Mouse (Mus musculus) forebrain, embryonic 13.5 days (tissue): ENCODE data around the gene Cacnb3. TPM values are rescaled to one million over a fixed set of nuclear protein-coding genes. Genes with fewer than 3 reads are reported as not detected.

Experiments used
- ATAC-seq: fragments of 200-750 bp; cut with Nextera tagmentation; 2 replicates; pipeline ENCODE4 v1.8.0; 2017
- H3K27ac ChIP-seq: fragments of 300-500 bp; sonication (generic); 2 replicates; pipeline ENCODE4 v1.5.1; 2015; ENCODE audit warnings: inconsistent platforms, mild to moderate bottlenecking, moderate library complexity
- H3K27me3 ChIP-seq: fragments of 300-500 bp; sonication (generic); 2 replicates; pipeline ENCODE4 v1.6.1; 2015; ENCODE audit warnings: mild to moderate bottlenecking, inconsistent platforms
- H3K36me3 ChIP-seq: fragments of 300-500 bp; sonication (generic); 2 replicates; pipeline ENCODE4 v1.6.1; 2015; ENCODE audit warnings: mild to moderate bottlenecking, inconsistent platforms; ENCODE audit not compliant: poor library complexity, severe bottlenecking
- H3K4me1 ChIP-seq: fragments of 300-500 bp; sonication (generic); 2 replicates; pipeline ENCODE4 v1.6.1; 2015; ENCODE audit warnings: inconsistent platforms
- H3K4me2 ChIP-seq: fragments of 300-500 bp; sonication (generic); 2 replicates; pipeline ENCODE4 v1.6.1; 2015; ENCODE audit warnings: inconsistent platforms, mild to moderate bottlenecking, moderate library complexity
- H3K4me3 ChIP-seq: fragments of 300-500 bp; sonication (generic); 2 replicates; pipeline ENCODE4 v1.5.1; 2015; ENCODE audit warnings: mild to moderate bottlenecking, inconsistent platforms
- H3K9ac ChIP-seq: fragments of 300-500 bp; sonication (generic); 2 replicates; pipeline ENCODE4 v1.6.1; 2015; ENCODE audit warnings: mild to moderate bottlenecking, inconsistent platforms
- H3K9me3 ChIP-seq: fragments of 300-500 bp; sonication (generic); replicated peaks from 2 replicates; pipeline ENCODE4 v1.6.1; 2016; ENCODE audit warnings: inconsistent platforms
- WGBS: fragments of 180-500 bp; shearing (Covaris S2); methylation state at CpG from one replicate; pipeline ENCODE4 v1.1.7; 2015; 5-methylcytosine and 5-hydroxymethylcytosine counted together
- polyA plus RNA-seq: library from polyadenylated mRNA; unstranded; fragments of >200 nt; fragmentation: Nextera tagmentation; extraction: Ambion mirVana; gene quantifications from 2 replicates; pipeline ENCODE4 v1.2.1, GENCODE M21; 2015

Gene Cacnb3
- polyA plus RNA-seq, 1 experiment from 2014 or later = 82.1 TPM

DNA sequence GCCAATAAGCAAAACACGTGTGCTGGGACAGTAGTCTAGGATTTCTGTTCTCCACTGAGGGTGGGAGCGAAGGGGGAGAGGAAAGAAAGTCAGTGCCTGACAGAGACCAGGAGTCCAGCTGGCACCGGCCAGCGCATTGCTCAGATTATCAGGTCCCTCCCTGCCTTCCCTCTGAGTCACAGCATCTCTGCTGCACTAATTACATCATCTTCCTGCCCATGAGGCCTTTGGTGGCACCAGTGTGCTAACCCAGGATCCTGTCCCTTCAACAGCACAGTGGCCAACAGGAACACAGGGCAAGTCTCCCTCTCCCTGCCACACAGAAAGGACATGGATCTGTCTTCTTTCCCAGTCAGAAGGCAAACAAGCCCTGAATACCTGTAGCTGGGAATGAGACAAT is 42.0 kb downstream of the Cacnb3 start:
- H3K9me3 ChIP-seq = no peaks in the 10 kb centered on the region
- ATAC-seq = no peak

GRCm38 (mm10) chr15:98673732-98674131 is 43.1 kb downstream of the Cacnb3 start:
- ATAC-seq = no peak
- no peaks in the 10 kb centered on the region for H3K9me3 ChIP-seq
- H3K27me3 ChIP-seq = peaks cover 28% of the 10 kb centered on the region; the same call in 1 of the 2 replicates
- 85% methylated on average over 7 of the region's 7 CpGs for WGBS
- H3K36me3 ChIP-seq = peaks cover 10% of the 10 kb centered on the region; the same call in 1 of the 2 replicates
- H3K4me1 ChIP-seq = peaks cover 43% of the 10 kb centered on the region
- H3K4me2 ChIP-seq = peak overlapping the region; percentile 99
- peak overlapping the region; percentile 67; the same call in 1 of the 2 replicates for H3K9ac ChIP-seq
- H3K4me3 ChIP-seq = no peak overlapping the region
- 0 out of 2 replicates have a peak overlapping the region, but pooled peaks have one; percentile 10 for H3K27ac ChIP-seq

More for the DNA sequence above, 42.0 kb downstream of the Cacnb3 start:
- WGBS = 81% methylated on average over 4 of the region's 4 CpGs
- Histone ChIP-seq H3K27ac (no peak overlapping the region), H3K4me2 (no peak overlapping the region), H3K9ac (no peak overlapping the region), H3K36me3 (peaks cover 10% of the 10 kb centered on the region; the same call in 1 of the 2 replicates), H3K4me3 (no peak overlapping the region), H3K4me1 (peaks cover 39% of the 10 kb centered on the region), H3K27me3 (peaks cover 21% of the 10 kb centered on the region; the same call in 1 of the 2 replicates)

GRCm38 (mm10) chr15:98674284-98674993 is 43.8 kb downstream of the Cacnb3 start:
- WGBS = 19% methylated on average over 7 of the region's 7 CpGs
- peak overlapping the region; percentile 51 for H3K4me3 ChIP-seq
- peak; percentile 78 for ATAC-seq
- H3K36me3 ChIP-seq = peaks cover 10% of the 10 kb centered on the region; the same call in 1 of the 2 replicates
- 0 out of 2 replicates have a peak overlapping the region, but pooled peaks have one; percentile 52 for H3K27ac ChIP-seq
- H3K4me2 ChIP-seq = peak overlapping the region; percentile 99
- H3K9me3 ChIP-seq = no peaks in the 10 kb centered on the region
- H3K27me3 ChIP-seq = peaks cover 32% of the 10 kb centered on the region
- peaks cover 43% of the 10 kb centered on the region for H3K4me1 ChIP-seq
- peak overlapping the region; percentile 67 for H3K9ac ChIP-seq

GRCm38 (mm10) chr15:98674994-98675545 is 44.4 kb downstream of the Cacnb3 start:
- WGBS = 15% methylated on average over 11 of the region's 11 CpGs
- Histone ChIP-seq H3K9ac (peak overlapping the region; percentile 67), H3K4me1 (peaks cover 43% of the 10 kb centered on the region), H3K27me3 (peaks cover 37% of the 10 kb centered on the region), H3K9me3 (no peaks in the 10 kb centered on the region), H3K36me3 (peaks cover 6% of the 10 kb centered on the region; the same call in 1 of the 2 replicates), H3K4me3 (peak overlapping the region; percentile 51), H3K4me2 (peak overlapping the region; percentile 99), H3K27ac (peak overlapping the region; percentile 40)
- ATAC-seq = no peak

GRCm38 (mm10) chr15:98675634-98676250 is 45.1 kb downstream of the Cacnb3 start:
- 0 out of 2 replicates have a peak, but pooled peaks cover 4% of the 10 kb centered on the region for H3K36me3 ChIP-seq
- H3K4me2 ChIP-seq = peak overlapping the region; percentile 99
- 7% methylated on average over 14 of the region's 14 CpGs for WGBS
- no peak for ATAC-seq
- no peaks in the 10 kb centered on the region for H3K9me3 ChIP-seq
- H3K9ac ChIP-seq = peak overlapping the region; percentile 67
- H3K4me1 ChIP-seq = peaks cover 43% of the 10 kb centered on the region
- peak overlapping the region; percentile 51 for H3K4me3 ChIP-seq
- H3K27ac ChIP-seq = peak overlapping the region; percentile 40; the same call in 1 of the 2 replicates
- H3K27me3 ChIP-seq = peaks cover 37% of the 10 kb centered on the region

DNA sequence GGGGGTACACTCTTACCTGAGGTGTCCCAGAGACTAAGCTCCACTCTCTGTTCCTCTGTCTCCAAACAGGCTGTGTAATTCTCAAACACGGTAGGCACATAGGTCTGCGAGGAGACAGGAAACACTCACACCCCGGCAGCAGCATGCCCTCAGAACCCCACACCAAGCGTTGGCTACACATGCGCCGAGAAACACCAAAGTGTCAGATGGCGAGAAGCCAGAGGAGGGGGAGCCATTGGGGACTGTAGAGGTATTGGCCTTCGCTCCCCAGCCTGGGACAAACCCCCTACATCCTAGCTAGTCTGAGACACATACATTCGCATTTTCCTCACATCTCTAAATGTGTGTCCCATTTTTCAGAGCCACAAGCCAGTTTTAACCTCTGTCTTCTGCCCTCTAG is 45.8 kb downstream of the Cacnb3 start:
- Histone ChIP-seq H3K4me2 (peak overlapping the region; percentile 99), H3K36me3 (0 out of 2 replicates have a peak, but pooled peaks cover 4% of the 10 kb centered on the region), H3K4me3 (peak overlapping the region; percentile 51), H3K27ac (no peak overlapping the region), H3K27me3 (peaks cover 37% of the 10 kb centered on the region), H3K9me3 (no peaks in the 10 kb centered on the region), H3K4me1 (peaks cover 43% of the 10 kb centered on the region), H3K9ac (peak overlapping the region; percentile 67)
- no peak for ATAC-seq
- WGBS = 1% methylated on average over 9 of the region's 9 CpGs

GRCm38 (mm10) chr15:98676940-98677728 is 46.5 kb downstream of the Cacnb3 start, which contains the start of gene Rnd1:
Gene Rnd1, minus strand, starts transcription at chr15:98677461.
- H3K4me3 ChIP-seq = peak within 1 kb of the TSS; percentile 51
- 0 out of 2 replicates have a peak, but pooled peaks cover 3% of the 10 kb centered on the region for H3K36me3 ChIP-seq
- peak within 1 kb of the TSS; percentile 99 for H3K4me2 ChIP-seq
- no peak within 1 kb of the TSS for H3K27ac ChIP-seq
- ATAC-seq = peak; percentile 97
- peaks cover 37% of the 10 kb centered on the region for H3K27me3 ChIP-seq
- H3K4me1 ChIP-seq = peaks cover 43% of the 10 kb centered on the region
- peak within 1 kb of the TSS; percentile 67 for H3K9ac ChIP-seq
- H3K9me3 ChIP-seq = no peaks in the 10 kb centered on the region
- under 1% methylated on average over 37 of the region's 37 CpGs for WGBS

DNA sequence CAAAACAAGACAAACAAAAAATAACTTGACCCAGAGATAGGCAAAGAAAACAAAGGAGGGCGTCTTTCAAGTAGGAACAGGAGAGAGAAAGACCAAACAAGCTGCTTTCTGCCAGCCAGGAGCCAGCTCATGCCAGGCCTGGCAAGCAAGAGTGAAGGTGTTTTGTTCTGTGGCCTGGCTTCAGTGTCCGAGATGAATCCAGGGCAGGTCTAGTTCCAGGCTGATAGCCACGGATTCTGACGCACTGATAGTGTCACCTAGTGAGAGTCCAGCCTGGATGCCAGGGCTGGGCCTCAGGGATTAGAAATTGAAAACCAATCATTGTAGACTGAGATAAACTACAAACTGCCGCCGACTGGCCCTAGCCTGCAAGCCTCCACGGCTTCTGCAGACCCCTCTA is 47.3 kb downstream of the Cacnb3 start:
- Histone ChIP-seq H3K4me1 (peaks cover 43% of the 10 kb centered on the region), H3K9ac (no peak overlapping the region), H3K27ac (no peak overlapping the region), H3K27me3 (peaks cover 37% of the 10 kb centered on the region), H3K9me3 (no peaks in the 10 kb centered on the region), H3K4me2 (peak overlapping the region; percentile 99; the same call in 1 of the 2 replicates), H3K36me3 (no peaks in the 10 kb centered on the region), H3K4me3 (no peak overlapping the region)
- WGBS = 67% methylated on average over 7 of the region's 7 CpGs
- no peak for ATAC-seq

DNA sequence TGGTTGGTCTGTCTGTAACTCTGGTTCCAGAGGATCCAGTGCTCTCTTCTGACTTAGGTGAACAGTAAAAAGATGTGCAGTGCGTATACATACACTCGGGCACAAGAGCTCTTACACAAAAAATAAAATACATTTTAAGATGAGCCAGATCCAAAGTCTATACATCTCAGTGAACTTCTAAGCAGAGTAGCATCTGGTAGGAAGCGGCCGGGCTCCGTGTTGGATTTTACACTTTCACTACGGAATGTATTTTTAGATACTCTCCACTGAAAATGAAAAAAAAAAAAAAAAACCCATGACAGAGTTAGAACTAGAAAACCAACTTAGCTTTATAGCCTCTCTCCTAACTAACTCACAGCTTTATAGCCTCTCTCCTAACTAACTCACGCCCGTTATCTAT is 50.0 kb downstream of the Cacnb3 start:
- ATAC-seq = no peak
- Histone ChIP-seq H3K9ac (no peak overlapping the region), H3K4me1 (peaks cover 22% of the 10 kb centered on the region), H3K27ac (no peak overlapping the region), H3K36me3 (no peaks in the 10 kb centered on the region), H3K9me3 (no peaks in the 10 kb centered on the region), H3K4me3 (no peak overlapping the region), H3K4me2 (no peak overlapping the region), H3K27me3 (peaks cover 29% of the 10 kb centered on the region)
- 94% methylated on average over 8 of the region's 8 CpGs for WGBS

DNA sequence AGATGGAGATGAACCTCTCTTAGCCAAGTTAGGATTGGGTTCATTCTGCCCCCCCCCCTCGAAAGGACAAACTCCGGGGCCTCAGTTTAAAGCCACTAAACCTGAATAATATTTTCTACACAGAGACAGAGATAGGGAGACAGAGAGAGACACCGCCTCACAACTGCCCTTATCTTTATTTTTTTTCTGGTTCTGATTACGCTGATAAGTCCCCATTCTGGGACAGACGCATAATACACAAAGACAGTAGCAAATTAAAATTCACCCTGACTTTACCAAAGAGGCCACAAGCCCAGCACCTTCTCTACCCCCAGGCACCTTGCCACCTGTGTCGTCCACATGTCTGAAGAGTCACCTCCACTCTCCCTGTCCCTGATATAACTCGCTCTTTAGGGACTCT is 51.0 kb downstream of the Cacnb3 start:
- ATAC-seq = no peak
- H3K27me3 ChIP-seq = peaks cover 20% of the 10 kb centered on the region
- H3K36me3 ChIP-seq = no peaks in the 10 kb centered on the region
- no peak overlapping the region for H3K9ac ChIP-seq
- no peak overlapping the region for H3K4me2 ChIP-seq
- no peak overlapping the region for H3K4me3 ChIP-seq
- peaks cover 12% of the 10 kb centered on the region for H3K4me1 ChIP-seq
- 83% methylated on average over 7 of the region's 7 CpGs for WGBS
- H3K9me3 ChIP-seq = no peaks in the 10 kb centered on the region
- H3K27ac ChIP-seq = no peak overlapping the region

DNA sequence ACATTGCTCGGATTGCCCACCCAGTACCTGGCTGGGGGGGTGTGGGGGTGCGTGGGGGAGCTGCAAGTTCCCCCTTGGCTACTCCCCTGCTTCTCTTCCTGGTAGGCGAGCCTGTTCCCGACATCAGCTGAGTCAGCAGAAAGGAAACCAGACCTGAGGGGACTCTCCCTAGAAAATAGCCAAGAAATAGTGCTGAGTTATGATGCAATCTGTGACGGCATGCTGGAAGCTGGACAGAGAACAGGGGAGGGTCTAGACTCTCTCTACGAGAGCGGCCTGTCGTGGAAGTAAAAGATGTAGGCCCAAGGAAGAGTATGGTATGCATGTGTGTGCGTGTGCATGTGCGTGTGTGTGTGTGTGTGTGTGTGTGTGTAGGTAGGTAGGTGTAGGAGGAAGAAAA is 52.5 kb downstream of the Cacnb3 start:
- no peak overlapping the region for H3K27ac ChIP-seq
- H3K36me3 ChIP-seq = no peaks in the 10 kb centered on the region
- no peaks in the 10 kb centered on the region for H3K4me1 ChIP-seq
- peaks cover 13% of the 10 kb centered on the region for H3K27me3 ChIP-seq
- ATAC-seq = no peak
- H3K9me3 ChIP-seq = no peaks in the 10 kb centered on the region
- no peak overlapping the region for H3K4me3 ChIP-seq
- 77% methylated on average over 10 of the region's 10 CpGs for WGBS
- no peak overlapping the region for H3K4me2 ChIP-seq
- no peak overlapping the region for H3K9ac ChIP-seq
